Mouse (Mus musculus): ENCODE measurements at regions not wholly inside any gene's neighbourhood (a gene's known extent, or its start where the extent isn't known, plus 50 kb on each side); places are given as distances from the start of the nearest gene placed in this dataset.

GRCm38 (mm10) chr2:51840808-51841207 lies 94.2 kb downstream of the Rbm43 start:
- no peaks in the 10 kb centered on the region for H3K4me1 ChIP-seq (ENCODE audit: control insufficient read depth, insufficient read depth, insufficient read length)
- no peak for DNase-seq (ENCODE audit: low read depth in 1 of 2, low spot score in 2 of 2)
- TF ChIP-seq CTCF (IDR thresholded peaks at IDR 0.05; ENCODE audit: extremely low read depth, insufficient read depth, insufficient read length, insufficient replicate concordance) (no peak), POLR2A (IDR thresholded peaks at IDR 0.05; ENCODE audit: low read depth, low read length) (no peak)
- H3K36me3 ChIP-seq (ENCODE audit: control insufficient read depth, insufficient read depth, low read length): no peaks in the 10 kb centered on the region
- no peaks in the 10 kb centered on the region for H3K27me3 ChIP-seq (ENCODE audit: control insufficient read depth, insufficient read depth, low read length)
- H3K4me3 ChIP-seq (ENCODE audit: extremely low read depth, insufficient read depth, insufficient read length): no peak overlapping the region
- no peak overlapping the region for H3K27ac ChIP-seq (ENCODE audit: insufficient read depth, low read length)
- WGBS: 90% methylated on average over 3 of the region's 3 CpGs

GRCm38 (mm10) chr2:51844831-51845230 lies 90.1 kb downstream of the Rbm43 start:
- DNase-seq (ENCODE audit: low read depth in 1 of 2, low spot score in 2 of 2): no peak
- Histone ChIP-seq H3K36me3 (ENCODE audit: control insufficient read depth, insufficient read depth, low read length) (no peaks in the 10 kb centered on the region), H3K27me3 (ENCODE audit: control insufficient read depth, insufficient read depth, low read length) (no peaks in the 10 kb centered on the region), H3K4me3 (ENCODE audit: extremely low read depth, insufficient read depth, insufficient read length) (no peak overlapping the region), H3K4me1 (ENCODE audit: control insufficient read depth, insufficient read depth, insufficient read length) (no peaks in the 10 kb centered on the region), H3K27ac (ENCODE audit: insufficient read depth, low read length) (no peak overlapping the region)
- TF ChIP-seq POLR2A (IDR thresholded peaks at IDR 0.05; ENCODE audit: low read depth, low read length) (no peak), CTCF (IDR thresholded peaks at IDR 0.05; ENCODE audit: extremely low read depth, insufficient read depth, insufficient read length, insufficient replicate concordance) (no peak)
- 73% methylated on average over 8 of the region's 8 CpGs for WGBS

DNA sequence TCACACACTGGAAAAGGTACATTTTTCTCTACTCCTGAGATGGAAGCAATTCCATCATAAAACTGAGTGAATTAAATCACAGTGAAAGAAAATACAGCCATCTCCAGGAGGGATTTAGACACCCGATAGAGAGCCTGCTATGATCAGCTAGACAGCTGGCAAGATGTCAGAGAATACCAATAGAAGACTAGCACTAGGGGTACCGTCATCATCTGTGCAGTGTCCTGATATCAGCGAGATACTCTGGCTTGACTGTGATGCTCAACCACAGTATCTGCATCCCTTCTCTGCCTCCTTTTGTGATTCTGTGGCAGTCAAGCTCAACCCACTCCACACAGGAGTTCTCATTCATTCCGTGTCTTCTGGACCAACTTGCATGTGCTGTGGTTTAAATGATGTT lies 87.4 kb downstream of the Rbm43 start:
- TF ChIP-seq POLR2A (IDR thresholded peaks at IDR 0.05; ENCODE audit: low read depth, low read length): no peak
- H3K27ac ChIP-seq (ENCODE audit: insufficient read depth, low read length): no peak overlapping the region
- no peaks in the 10 kb centered on the region for H3K27me3 ChIP-seq (ENCODE audit: control insufficient read depth, insufficient read depth, low read length)
- 93% methylated on average over 4 of the region's 4 CpGs for WGBS
- DNase-seq (ENCODE audit: low read depth in 1 of 2, low spot score in 2 of 2): no peak
- no peaks in the 10 kb centered on the region for H3K36me3 ChIP-seq (ENCODE audit: control insufficient read depth, insufficient read depth, low read length)
- H3K4me1 ChIP-seq (ENCODE audit: control insufficient read depth, insufficient read depth, insufficient read length): no peaks in the 10 kb centered on the region
- no peak overlapping the region for H3K4me3 ChIP-seq (ENCODE audit: extremely low read depth, insufficient read depth, insufficient read length)

GRCm38 (mm10) chr2:51847964-51848363 lies 87.0 kb downstream of the Rbm43 start:
- TF ChIP-seq POLR2A (IDR thresholded peaks at IDR 0.05; ENCODE audit: low read depth, low read length): no peak
- Histone ChIP-seq H3K4me1 (ENCODE audit: control insufficient read depth, insufficient read depth, insufficient read length) (no peaks in the 10 kb centered on the region), H3K27me3 (ENCODE audit: control insufficient read depth, insufficient read depth, low read length) (no peaks in the 10 kb centered on the region), H3K36me3 (ENCODE audit: control insufficient read depth, insufficient read depth, low read length) (no peaks in the 10 kb centered on the region), H3K4me3 (ENCODE audit: extremely low read depth, insufficient read depth, insufficient read length) (no peak overlapping the region), H3K27ac (ENCODE audit: insufficient read depth, low read length) (no peak overlapping the region)
- 81% methylated on average over 6 of the region's 6 CpGs for WGBS
- DNase-seq (ENCODE audit: low read depth in 1 of 2, low spot score in 2 of 2): no peak

DNA sequence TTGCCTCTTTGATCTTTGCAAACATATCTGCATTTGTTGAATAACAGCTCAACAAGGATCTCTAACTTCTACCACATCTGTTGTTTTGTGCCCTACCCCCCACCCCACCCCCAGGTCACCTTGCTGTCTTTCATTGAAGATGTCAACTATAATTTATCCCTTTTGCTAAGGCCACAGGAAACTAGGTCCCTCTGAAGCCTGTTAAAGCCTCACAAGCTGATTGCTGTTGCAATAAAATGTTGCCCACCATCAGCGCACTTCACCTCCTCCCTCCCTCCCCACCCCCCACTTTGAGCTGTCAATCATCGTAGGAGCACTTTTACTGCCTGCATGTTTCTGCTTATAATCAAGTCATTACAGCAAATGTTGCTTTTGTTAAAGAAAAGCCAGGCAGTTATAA lies 86.5 kb downstream of the Rbm43 start:
- Histone ChIP-seq H3K27me3 (ENCODE audit: control insufficient read depth, insufficient read depth, low read length) (no peaks in the 10 kb centered on the region), H3K36me3 (ENCODE audit: control insufficient read depth, insufficient read depth, low read length) (no peaks in the 10 kb centered on the region), H3K4me1 (ENCODE audit: control insufficient read depth, insufficient read depth, insufficient read length) (no peaks in the 10 kb centered on the region), H3K27ac (ENCODE audit: insufficient read depth, low read length) (no peak overlapping the region), H3K4me3 (ENCODE audit: extremely low read depth, insufficient read depth, insufficient read length) (no peak overlapping the region)
- DNase-seq (ENCODE audit: low read depth in 1 of 2, low spot score in 2 of 2): no peak
- TF ChIP-seq POLR2A (IDR thresholded peaks at IDR 0.05; ENCODE audit: low read depth, low read length) (no peak), CTCF (IDR thresholded peaks at IDR 0.05; ENCODE audit: extremely low read depth, insufficient read depth, insufficient read length, insufficient replicate concordance) (no peak)
- WGBS: 68% methylated on average over 2 of the region's 2 CpGs

- no peak for DNase-seq (ENCODE audit: low read depth in 1 of 2, low spot score in 2 of 2)
- Histone ChIP-seq H3K4me1 (ENCODE audit: control insufficient read depth, insufficient read depth, insufficient read length) (no peaks in the 10 kb centered on the region), H3K4me3 (ENCODE audit: extremely low read depth, insufficient read depth, insufficient read length) (no peak overlapping the region), H3K27me3 (ENCODE audit: control insufficient read depth, insufficient read depth, low read length) (no peaks in the 10 kb centered on the region), H3K36me3 (ENCODE audit: control insufficient read depth, insufficient read depth, low read length) (no peaks in the 10 kb centered on the region), H3K27ac (ENCODE audit: insufficient read depth, low read length) (no peak overlapping the region)
- 92% methylated on average over 9 of the region's 9 CpGs for WGBS
- TF ChIP-seq CTCF (IDR thresholded peaks at IDR 0.05; ENCODE audit: extremely low read depth, insufficient read depth, insufficient read length, insufficient replicate concordance): no peak
These were observed 84.4 kb downstream of the Rbm43 start for GRCm38 (mm10) chr2:51850581-51850980.

GRCm38 (mm10) chr2:51851711-51852110 lies 83.3 kb downstream of the Rbm43 start:
- Histone ChIP-seq H3K36me3 (ENCODE audit: control insufficient read depth, insufficient read depth, low read length) (no peaks in the 10 kb centered on the region), H3K27me3 (ENCODE audit: control insufficient read depth, insufficient read depth, low read length) (no peaks in the 10 kb centered on the region), H3K4me1 (ENCODE audit: control insufficient read depth, insufficient read depth, insufficient read length) (no peaks in the 10 kb centered on the region), H3K27ac (ENCODE audit: insufficient read depth, low read length) (no peak overlapping the region), H3K4me3 (ENCODE audit: extremely low read depth, insufficient read depth, insufficient read length) (no peak overlapping the region)
- TF ChIP-seq POLR2A (IDR thresholded peaks at IDR 0.05; ENCODE audit: low read depth, low read length) (no peak), CTCF (IDR thresholded peaks at IDR 0.05; ENCODE audit: extremely low read depth, insufficient read depth, insufficient read length, insufficient replicate concordance) (no peak)
- WGBS: 94% methylated on average over 7 of the region's 7 CpGs
- no peak for DNase-seq (ENCODE audit: low read depth in 1 of 2, low spot score in 2 of 2)

- TF ChIP-seq POLR2A (IDR thresholded peaks at IDR 0.05; ENCODE audit: low read depth, low read length): no peak
- no peak for TF ChIP-seq CTCF (IDR thresholded peaks at IDR 0.05; ENCODE audit: extremely low read depth, insufficient read depth, insufficient read length, insufficient replicate concordance)
- H3K4me3 ChIP-seq (ENCODE audit: extremely low read depth, insufficient read depth, insufficient read length): no peak overlapping the region
- H3K27ac ChIP-seq (ENCODE audit: insufficient read depth, low read length): no peak overlapping the region
- no peaks in the 10 kb centered on the region for H3K36me3 ChIP-seq (ENCODE audit: control insufficient read depth, insufficient read depth, low read length)
- H3K27me3 ChIP-seq (ENCODE audit: control insufficient read depth, insufficient read depth, low read length): no peaks in the 10 kb centered on the region
- no peak for DNase-seq (ENCODE audit: low read depth in 1 of 2, low spot score in 2 of 2)
- no peaks in the 10 kb centered on the region for H3K4me1 ChIP-seq (ENCODE audit: control insufficient read depth, insufficient read depth, insufficient read length)
These were observed 77.7 kb downstream of the Rbm43 start for GRCm38 (mm10) chr2:51857226-51857625.
